Mouse (Mus musculus): ENCODE measurements around the gene N4bp2. TPM values are rescaled to one million over a fixed set of nuclear protein-coding genes. Genes with fewer than 3 reads are reported as not detected.
A peak's percentile ranks its signal among the peaks of the same experiment; 100 is the strongest.
"Not testable (repeated sequence)": the region's sequence is repeated elsewhere in the genome, so short reads cannot be mapped to it uniquely, and the experiment has no call there.

N4bp2 gene
- 1 to 10 TPM; 4.6 to 7.5 (median 7.2) TPM for total RNA-seq (2022)

DNA sequence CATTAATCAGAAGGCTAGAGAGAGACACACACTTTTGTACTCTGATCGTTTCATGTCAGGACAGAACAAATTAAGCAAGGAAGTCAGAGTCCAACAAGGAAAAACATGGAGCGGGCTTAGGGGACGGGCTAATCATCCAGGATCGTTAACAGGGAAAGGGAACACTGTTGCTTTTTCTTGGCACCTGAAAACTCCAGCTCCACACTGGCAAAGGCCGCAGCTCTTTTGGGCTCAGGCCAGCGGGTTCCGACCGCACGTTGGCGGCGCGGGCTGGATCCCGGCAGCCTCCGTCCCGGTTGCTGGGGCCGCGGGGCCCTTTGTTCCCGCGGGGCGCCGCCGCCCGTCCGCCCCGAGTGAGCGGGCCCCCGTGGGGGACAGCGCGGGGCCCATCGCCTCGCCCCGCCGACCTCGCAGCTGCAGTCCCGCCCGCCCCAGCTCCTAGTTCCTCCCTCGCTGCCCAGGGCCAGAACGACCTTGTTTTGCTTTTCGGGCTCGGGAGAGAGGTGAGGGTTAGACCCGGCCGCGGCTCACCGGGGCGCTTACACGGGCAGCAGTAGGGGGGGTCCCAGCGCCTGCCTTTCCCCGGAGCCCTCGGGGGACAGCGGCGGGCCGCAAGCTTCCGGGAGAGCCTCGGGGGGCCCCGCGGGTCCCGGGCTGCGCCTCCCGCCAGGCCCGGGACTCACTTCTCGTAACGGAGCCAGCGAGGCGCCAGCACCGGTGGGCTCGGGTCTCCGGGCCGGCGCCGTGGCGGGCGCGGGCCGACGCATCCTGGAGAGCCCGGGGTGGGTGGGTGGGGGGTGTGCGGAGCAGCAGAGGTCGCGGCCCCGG, at the start of gene N4bp2:
Gene N4bp2 (plus strand): TSS at position 434 of the 828 bp plus-strand sequence.
- DNase-seq (ENCODE audit: low spot score in 2 of 2), result peak; percentile 33 to 57

DNA sequence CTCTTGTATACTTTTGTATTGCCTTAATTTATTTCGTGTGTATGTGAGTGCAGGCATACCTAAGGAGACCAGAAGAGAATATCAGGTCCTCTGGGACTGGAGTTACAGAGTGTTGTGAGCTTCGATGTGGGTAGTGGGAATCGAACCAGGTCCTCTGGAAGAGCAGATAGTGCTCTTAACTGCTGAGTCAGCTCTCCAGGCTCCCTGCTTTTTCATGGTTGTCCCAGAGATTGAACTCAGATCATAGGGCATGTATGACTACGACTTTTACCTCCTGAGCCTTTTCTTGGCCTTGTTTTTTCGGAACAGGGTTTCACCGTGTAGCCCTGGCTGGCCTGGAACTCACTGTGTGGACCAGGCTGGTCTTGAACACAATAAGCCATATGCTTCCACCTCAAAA, 48.2 kb upstream of the N4bp2 start:
- no peak for DNase-seq (ENCODE audit: low spot score in 2 of 2)

DNA sequence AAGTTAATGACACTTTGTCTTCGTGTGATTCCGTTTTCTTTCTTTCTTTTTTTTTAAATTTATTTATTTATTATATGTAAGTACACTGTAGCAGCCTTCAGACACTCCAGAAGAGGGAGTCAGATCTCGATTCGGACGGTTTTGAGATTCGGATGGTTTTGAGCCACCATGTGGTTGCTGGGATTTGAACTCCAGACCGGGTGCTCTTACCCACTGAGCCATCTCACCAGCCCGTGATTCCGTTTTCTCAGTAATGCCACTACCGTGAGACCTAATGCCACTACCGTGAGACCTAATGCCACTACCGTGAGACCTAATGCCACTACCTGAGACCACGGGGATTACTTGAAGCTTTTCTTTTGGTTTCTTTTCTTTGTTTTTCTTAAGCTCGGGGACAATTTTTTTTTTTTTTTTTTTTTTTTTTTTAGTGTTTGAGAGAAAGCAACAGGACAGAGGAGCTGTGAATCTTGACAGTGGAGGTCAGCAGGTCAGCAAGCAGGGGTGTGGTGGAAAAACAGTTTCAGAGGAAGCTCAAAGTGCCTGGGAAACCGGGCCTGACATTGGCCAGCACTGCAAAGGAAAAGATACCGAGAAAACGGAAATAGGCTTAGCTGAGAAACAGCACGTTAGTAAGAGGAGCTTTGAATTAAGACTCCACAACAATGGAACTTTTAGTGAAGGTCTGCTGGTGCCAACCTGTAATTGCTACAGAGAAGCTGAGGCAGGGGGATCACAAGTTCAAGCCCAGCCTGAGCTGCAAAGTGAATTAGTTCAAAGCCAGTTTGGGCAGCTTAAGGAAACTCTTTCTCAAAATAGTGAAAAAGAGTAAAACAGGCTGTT, 46.0 kb upstream of the N4bp2 start:
- DNase-seq (ENCODE audit: low spot score in 2 of 2), result no peak

DNA sequence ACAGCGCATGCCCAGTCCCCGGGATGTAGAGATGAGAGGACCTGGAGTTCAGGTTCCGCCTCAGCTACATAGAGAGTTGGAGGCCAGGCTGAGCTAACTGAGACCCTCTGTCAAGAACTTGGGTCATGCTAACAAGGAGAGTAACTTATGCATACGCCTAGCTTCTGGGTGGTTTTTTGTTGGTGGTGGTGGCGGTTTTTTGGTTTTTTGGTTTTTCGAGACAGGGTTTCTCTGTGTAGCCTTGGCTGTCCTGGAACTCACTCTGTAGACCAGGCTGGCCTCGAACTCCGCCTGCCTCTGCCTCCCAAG, 45.5 kb upstream of the N4bp2 start:
- not testable (repeated sequence) for DNase-seq (ENCODE audit: low spot score in 2 of 2)

DNA sequence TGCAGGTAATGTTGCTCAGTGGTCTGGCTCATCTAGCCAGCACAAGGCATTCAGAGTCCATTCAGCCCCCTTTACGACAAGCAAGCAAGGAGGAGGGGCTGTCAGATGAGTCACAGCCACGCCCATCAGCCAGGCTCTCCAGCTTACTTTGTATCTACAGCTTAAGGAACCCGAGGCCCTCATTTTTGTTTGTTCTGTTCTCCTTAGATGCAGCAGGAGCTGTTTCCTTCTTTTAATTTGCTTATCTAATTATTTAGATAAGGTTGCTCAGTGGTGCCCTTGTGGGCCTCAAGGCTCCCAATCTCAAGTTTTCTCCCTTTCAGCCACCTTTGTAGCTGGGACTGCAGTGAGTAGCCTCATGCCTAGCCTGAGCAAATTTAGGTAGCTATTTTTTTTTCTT, 45.0 kb upstream of the N4bp2 start:
- no peak for DNase-seq (ENCODE audit: low spot score in 2 of 2)

DNA sequence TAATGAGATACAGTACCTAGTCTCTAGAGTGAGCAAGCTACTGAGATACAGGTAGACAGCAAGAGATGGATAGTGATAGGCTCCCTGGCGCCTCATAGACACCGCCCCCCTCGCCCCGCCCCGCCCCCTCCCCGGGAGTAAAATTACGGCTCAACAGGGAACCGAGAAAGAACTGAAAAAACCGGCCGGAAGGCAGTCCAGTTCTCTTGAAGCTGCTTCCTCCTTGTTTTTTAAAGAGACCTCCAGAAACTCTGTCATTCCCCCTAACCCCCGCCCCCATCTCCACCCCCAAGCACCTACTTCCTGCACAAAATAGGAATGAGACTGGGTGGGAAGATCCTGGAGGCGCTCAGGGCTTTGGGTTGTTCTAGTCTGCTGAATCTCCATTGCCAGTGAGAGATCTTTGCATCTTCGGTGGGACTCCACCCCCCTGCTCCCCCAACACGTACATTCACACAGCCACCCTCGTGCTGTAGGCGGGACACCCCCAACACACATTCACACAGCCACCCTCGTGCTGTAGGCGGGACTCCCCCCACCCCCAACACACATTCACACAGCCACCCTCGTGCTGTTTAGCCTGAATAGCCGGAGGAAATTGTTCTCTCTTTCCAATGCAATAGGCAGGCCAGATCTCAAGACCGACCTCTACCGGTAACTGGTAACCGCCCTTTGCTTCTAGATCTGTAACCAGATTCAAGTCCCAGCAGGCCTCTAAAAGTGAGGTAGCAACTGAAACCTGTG, 38.8 kb upstream of the N4bp2 start:
- DNase-seq (ENCODE audit: low spot score in 2 of 2), result peak; percentile 13 to 43

DNA sequence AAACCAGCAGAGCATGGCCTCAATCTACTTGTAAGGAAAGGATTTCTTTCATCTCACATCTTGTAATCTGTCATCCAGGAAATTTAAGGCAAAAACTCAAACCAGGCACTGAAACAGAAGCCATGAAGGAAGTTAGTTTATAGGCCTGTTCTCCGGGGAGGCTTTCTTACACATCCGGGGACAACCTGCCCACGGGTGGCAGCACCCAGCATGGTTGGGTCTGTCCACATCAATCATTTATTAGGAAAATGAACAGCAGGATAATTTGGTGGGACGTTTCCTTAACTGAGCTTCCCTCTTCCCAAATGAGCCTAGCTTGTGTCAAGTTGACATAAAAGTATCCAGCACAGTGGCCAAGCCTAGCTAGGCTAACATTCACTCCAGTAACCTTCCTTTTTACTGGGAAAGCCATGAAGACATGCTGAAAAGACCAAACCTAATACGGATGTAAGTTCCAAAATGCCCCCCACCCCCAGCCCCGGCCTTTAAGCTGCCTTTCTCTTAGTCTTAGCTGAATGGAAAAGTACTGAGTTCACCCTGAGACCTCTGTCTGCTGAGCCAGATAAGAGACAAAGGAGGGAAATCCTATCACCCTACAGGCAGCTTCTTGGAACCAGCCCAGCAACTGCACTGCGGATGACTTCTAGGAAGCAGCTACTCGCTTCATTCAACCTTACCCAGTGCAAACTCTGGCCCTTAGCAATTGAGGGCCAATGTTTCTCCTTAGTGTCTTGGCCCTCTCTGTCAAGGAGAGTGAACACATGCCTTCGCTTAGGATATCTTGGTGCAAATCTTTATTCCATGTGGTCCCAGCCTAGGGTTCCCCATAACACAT, 31.9 kb upstream of the N4bp2 start:
- no peak for DNase-seq (ENCODE audit: low spot score in 2 of 2)

DNA sequence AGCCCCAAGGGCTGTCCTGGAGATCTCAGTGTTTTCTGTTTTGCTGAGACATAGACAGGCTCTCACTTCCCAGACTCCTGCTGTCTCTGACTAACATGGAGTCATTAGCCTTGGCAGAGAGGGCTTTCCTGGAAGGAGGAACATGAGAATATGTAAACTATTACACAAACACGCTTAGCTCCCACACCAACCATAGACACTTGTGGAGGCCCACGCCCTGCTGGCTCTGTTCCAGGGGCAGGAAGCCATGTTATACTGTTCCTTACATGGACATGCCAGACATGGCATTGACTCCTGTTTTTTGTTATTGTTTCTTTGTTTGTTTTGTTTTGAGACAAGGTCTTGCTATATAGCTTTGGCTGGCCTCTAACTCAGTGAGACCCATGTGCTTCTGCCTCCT, 27.7 kb upstream of the N4bp2 start:
- DNase-seq (ENCODE audit: low spot score in 2 of 2), result no peak

DNA sequence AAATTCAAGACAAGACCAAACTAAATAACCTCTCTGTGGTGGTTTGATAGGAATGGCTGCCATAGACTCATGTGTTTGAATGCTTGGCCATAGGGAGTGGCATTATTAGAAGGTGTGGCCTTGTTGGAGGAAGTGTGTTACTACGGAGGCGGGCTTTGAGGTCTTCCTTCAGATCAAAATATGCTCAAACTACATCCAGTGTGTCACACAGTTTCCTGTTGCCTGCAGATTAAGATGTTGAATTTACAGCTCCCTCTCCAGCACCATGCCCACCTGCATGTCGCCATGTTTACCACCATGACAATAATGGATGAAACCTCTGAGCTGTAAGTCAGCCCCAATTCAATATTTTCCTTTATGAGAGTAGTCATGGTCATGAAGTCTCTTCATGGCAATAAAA, 24.0 kb upstream of the N4bp2 start:
- DNase-seq (ENCODE audit: low spot score in 2 of 2), result no peak

DNA sequence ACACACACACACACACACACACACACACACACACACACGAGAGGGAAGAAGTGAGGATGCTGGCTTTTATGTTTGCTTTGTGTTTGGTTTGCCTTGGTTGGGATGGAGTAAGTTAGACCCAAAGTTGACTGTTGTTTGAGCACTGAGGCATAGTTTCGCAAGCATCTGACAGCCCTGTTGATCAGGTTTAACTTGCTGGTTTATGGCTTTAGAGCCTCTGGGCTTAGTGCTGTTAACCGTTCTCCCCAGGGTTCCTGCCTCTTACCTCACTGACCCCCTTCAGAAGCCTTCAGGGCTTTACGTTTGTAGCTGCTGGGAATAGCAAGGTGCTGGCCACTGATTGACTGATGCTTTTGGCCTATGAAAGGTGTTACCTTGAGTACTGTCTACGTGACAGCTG, 16.4 kb upstream of the N4bp2 start:
- DNase-seq (ENCODE audit: low spot score in 2 of 2), result no peak

DNA sequence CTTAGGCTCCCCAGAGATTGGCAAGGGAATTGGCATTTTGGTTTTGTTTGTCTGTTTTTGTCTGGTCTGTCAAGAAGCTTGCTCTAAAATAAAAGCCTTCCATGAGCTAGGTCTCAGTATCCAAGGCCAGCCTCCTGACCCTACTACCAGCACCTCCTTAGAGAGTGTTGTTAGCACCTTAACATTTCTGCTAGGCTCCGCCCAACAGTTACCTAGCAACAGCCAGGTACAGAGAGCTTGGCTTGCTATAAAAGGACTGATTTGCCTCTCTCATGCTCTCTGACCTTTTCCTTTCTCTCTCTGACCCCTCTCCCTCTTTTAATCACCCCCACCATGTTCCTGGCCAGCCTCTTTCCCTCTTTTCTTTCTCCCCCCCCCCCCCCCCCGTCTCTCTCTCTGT, 14.9 kb upstream of the N4bp2 start:
- DNase-seq (ENCODE audit: low spot score in 2 of 2), result no peak

DNA sequence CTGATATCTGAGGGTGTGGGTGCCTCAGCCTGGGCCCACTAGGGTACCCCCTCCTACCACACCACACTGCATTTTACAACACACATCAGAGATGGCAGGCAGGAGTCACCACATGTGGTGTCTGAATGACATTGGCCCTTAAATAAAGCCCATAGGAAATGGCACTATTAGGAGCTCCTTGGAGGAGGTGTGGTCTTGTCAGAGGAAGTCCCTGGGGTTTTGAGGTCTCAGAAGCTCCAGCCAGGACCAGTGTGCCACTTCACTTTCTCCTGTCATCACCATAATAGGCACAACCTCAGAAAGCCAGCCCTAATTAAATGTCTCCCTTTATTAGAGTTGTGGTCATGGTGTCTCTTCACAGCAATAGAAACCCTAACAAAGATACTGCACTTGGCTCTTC, 14.4 kb upstream of the N4bp2 start:
- no peak for DNase-seq (ENCODE audit: low spot score in 2 of 2)

DNA sequence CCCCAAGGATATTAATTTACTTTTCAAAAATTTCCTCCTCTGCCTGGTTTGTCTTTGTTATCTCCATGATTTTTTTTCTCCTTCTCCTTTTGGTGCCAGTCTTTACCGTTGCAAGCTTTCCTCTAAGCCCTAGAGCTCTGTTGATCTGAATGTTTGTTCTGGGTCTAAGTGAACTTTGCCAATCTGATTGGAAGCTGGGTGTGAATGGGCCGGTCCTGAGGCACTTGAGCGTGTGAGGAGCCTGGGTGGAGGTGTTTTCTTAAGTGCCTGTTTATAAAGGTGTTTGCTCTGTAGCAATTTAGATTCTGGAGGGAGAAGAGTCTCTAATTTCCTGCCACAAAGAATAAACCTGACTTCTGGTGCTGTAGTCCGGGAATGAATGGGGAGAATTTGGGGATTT, 11.3 kb upstream of the N4bp2 start:
- no peak for DNase-seq (ENCODE audit: low spot score in 2 of 2)

DNA sequence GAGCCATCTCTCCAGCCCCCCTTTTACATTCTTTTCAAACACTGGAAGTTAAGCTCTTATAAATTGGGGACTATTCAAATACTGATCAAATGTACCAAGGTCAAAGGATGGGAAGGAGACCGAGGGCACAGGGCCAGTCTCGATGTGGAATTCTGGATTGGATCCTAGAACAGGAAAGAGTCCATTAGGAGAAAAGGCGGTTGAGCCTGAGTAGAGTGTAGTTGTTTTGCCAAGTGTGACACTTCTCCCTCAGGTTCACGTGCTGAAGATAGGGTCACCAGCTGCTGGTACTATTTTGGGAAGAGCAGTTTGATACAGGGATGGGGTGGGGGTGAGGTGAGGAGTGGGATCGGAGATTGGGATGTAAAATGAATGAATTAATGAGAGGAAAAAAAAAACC, 7.5 kb upstream of the N4bp2 start:
- DNase-seq (ENCODE audit: low spot score in 2 of 2), result no peak

DNA sequence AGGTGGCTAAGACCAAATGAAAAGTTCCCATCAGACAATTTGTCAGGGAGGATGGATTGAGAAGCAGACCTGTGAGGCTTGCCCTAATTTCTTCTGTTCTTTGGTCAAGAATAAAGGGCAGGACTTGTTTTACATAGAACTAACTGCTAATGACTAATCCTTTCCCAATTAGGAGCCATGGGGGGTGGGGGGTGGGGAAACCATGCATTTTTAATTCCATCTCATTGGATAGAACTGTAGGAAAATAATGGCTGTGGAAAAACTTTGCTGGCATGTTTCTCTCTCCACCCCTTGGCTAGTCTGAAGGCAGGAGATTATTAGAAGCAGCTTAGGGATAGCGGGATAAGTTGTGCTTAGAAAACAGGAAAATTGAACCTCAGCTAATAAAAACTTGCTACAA, 6.2 kb upstream of the N4bp2 start:
- DNase-seq (ENCODE audit: low spot score in 2 of 2), result no peak

DNA sequence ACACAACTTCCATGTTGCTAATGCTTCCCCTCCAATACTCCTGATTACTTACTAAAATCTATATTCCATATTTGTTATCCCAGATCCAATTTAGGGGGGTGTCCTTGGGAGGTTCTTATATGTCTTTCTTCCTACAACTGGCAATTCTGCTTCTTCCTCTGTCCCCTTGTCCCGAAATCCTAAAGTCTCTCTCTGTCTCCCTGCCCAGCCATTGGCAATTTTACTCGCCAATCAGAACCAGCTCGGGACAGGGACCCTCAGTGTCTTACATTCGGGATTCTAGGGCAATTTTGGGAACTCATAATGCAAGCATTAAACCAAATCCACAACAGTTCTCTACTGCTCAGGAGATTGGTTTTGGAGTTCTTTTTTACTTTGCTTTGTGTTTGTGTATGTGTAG, 3.3 kb upstream of the N4bp2 start:
- no peak for DNase-seq (ENCODE audit: low spot score in 2 of 2)

DNA sequence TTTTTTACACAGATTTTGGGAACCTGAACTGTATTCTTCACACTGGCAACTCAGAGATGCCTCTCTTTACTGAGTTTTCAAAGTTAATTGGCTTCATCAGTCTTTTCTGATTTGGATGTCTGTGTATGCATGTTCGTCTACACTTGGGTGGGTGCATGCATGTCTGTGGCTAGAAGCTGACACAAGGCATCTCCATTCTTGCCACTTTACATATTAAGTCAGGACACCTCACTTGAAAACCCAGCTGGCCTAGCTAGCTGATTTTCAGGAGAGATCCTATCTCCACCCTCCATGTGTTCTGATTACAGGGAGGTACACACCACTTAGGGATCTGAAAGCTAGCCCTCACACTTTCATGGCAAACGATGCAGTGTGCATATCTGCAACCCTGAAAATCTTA, 2.7 kb upstream of the N4bp2 start:
- DNase-seq (ENCODE audit: low spot score in 2 of 2), result no peak

DNA sequence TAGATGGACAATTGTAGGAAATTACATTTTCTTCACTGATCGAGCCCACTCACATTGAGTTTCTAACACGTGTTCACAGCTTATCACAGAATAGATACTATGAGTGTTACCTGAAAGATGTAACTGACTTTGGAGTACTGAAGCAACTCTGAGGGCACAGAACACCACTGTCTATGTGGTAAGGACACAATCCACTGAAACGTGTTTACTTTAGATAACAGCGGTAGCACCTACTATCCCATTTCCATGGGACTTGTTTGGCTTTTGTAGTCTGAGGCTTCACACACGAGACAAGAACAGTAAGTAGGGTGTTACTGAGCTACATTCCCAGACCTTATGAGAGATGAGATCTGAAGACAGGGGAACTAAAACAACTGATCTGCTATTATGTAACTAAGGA, 2.3 kb upstream of the N4bp2 start:
- no peak for DNase-seq (ENCODE audit: low spot score in 2 of 2)

DNA sequence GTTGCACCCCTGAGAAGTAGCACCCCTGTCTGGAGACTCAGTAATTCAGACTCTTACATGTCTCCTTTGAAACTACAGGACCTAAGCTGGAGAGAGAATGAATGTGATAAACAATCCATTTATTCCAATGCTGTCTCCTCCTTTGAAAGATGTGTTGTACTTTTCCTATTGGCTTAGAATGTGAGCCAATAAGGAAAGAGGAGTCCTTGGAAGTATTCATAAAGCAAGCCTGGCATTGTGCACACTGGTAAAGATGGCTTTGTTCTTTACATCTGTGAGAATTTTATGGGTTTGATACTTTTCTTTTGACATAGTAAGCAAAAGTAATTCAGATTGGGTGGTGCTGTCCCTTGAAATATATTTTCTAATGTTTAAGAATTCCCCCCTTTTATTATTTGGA, 1.4 kb upstream of the N4bp2 start:
- DNase-seq (ENCODE audit: low spot score in 2 of 2), result no peak

DNA sequence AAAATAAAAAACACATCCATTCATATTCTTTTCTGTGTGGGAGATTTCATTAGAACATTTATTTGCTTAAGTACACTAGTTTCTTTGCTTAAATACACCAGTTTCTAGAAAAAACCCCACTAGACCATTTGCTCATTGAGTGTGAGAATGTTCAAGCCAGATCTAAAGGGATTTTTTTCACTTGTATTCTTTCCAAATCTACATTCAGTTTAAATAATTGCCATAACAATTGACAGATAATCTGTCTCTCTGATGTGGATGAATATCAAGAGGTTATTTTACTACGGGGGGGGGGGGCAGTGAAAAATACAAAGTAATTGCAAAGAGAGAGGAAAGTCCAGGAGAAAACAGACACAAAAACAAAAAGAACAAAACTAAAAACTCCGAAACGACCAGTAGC, 635 bp upstream of the N4bp2 start:
- no peak for DNase-seq (ENCODE audit: low spot score in 2 of 2)

Measured in left cerebral cortex, adult 8-10 months (tissue).